Mouse (Mus musculus) small intestine, adult 2 months (tissue): ENCODE measurements around the gene Dnajc14. TPM values are rescaled to one million over a fixed set of nuclear protein-coding genes. Genes with fewer than 3 reads are reported as not detected.

Source experiments
- H3K27ac ChIP-seq: fragments of 200-500 bp; 2 replicates; pipeline ENCODE4 v1.5.1; 2012; ENCODE audit warnings: low read depth, low read length, control low read depth, inconsistent platforms; ENCODE audit not compliant: insufficient read depth
- H3K27me3 ChIP-seq: fragments of 200-500 bp; 2 replicates; pipeline ENCODE4 v1.6.1; 2012; ENCODE audit warnings: mild to moderate bottlenecking, moderate library complexity, low read length, inconsistent platforms; ENCODE audit not compliant: control insufficient read depth, insufficient read depth
- H3K36me3 ChIP-seq: fragments of 200-500 bp; 2 replicates; pipeline ENCODE4 v1.6.1; 2012; ENCODE audit warnings: mild to moderate bottlenecking, low read length, control low read depth, inconsistent platforms; ENCODE audit not compliant: control insufficient read depth, insufficient read depth
- H3K4me1 ChIP-seq: fragments of 200-500 bp; 2 replicates; pipeline ENCODE4 v1.6.1; 2012; ENCODE audit warnings: low read length, inconsistent platforms, mixed read lengths; ENCODE audit not compliant: control insufficient read depth, insufficient read depth, insufficient read length
- H3K4me3 ChIP-seq: fragments of 200-500 bp; 2 replicates; pipeline ENCODE4 v1.5.1; 2012; ENCODE audit warnings: low read depth, mild to moderate bottlenecking, control low read depth, inconsistent platforms, low read length, moderate library complexity
- CTCF ChIP-seq: fragments of 200-500 bp; IDR thresholded peaks from 2 replicates; pipeline ENCODE4 v1.5.1; 2012; ENCODE audit warnings: low read depth, mild to moderate bottlenecking, control low read depth, inconsistent platforms, low read length, moderate library complexity, mixed read lengths; ENCODE audit not compliant: insufficient replicate concordance, insufficient read length; ENCODE audit errors: extremely low read depth
- POLR2A ChIP-seq: fragments of 200-500 bp; IDR thresholded peaks from 2 replicates; pipeline ENCODE4 v1.6.1; 2012; ENCODE audit warnings: low read depth, mild to moderate bottlenecking, control low read depth, inconsistent platforms, low read length, moderate library complexity
- WGBS: fragments of 180-500 bp; shearing (Covaris S2); methylation state at CpG from one replicate; pipeline ENCODE4 v1.1.7; 2018; 5-methylcytosine and 5-hydroxymethylcytosine counted together
- polyA plus RNA-seq: library from polyadenylated mRNA; depleted of rRNA; stranded (reverse); fragments of >200 nt; gene quantifications from 2 replicates; pipeline ENCODE4 v1.2.3, GENCODE M21; 2012; rRNA removed

Gene Dnajc14
- 4.6 and 12.1 TPM in 2 replicates for polyA plus RNA-seq

- no peaks in the 10 kb centered on the region for H3K27me3 ChIP-seq
- H3K4me3 ChIP-seq, result peak within 1 kb of the TSS; percentile 91
- 1% methylated on average over 14 of the region's 14 CpGs for WGBS
- H3K36me3 ChIP-seq, result peaks cover 3% of the 10 kb centered on the region; the same call in 1 of the 2 replicates
- H3K4me1 ChIP-seq, result peaks cover 21% of the 10 kb centered on the region
- H3K27ac ChIP-seq, result peak within 1 kb of the TSS; percentile 97
- TF ChIP-seq POLR2A (no peak), CTCF (no peak)
These were observed at the start of gene Dnajc14 for GRCm38 (mm10) chr10:128803771-128804270. Dnajc14 (plus strand) TSS chr10:128804062.

- Histone ChIP-seq H3K4me1 (no peaks in the 10 kb centered on the region), H3K27me3 (no peaks in the 10 kb centered on the region), H3K27ac (no peak overlapping the region), H3K36me3 (no peaks in the 10 kb centered on the region), H3K4me3 (no peak overlapping the region)
- 75% methylated on average over 2 of the region's 2 CpGs for WGBS
- TF ChIP-seq POLR2A (no peak), CTCF (no peak)
These were observed 31.0 kb upstream of the Dnajc14 start for GRCm38 (mm10) chr10:128772895-128773294.

GRCm38 (mm10) chr10:128773685-128774084, 30.2 kb upstream of the Dnajc14 start:
- Histone ChIP-seq H3K27ac (no peak overlapping the region), H3K4me1 (no peaks in the 10 kb centered on the region), H3K27me3 (no peaks in the 10 kb centered on the region), H3K4me3 (no peak overlapping the region), H3K36me3 (no peaks in the 10 kb centered on the region)
- WGBS, result 23% methylated on average over 5 of the region's 5 CpGs
- TF ChIP-seq POLR2A, result no peak
- no peak for TF ChIP-seq CTCF

GRCm38 (mm10) chr10:128778441-128778840, 25.4 kb upstream of the Dnajc14 start:
- Histone ChIP-seq H3K27ac (peak overlapping the region; percentile 90; the same call in 1 of the 2 replicates), H3K36me3 (no peaks in the 10 kb centered on the region), H3K27me3 (no peaks in the 10 kb centered on the region), H3K4me3 (no peak overlapping the region), H3K4me1 (no peaks in the 10 kb centered on the region; the same call in 1 of the 2 replicates)
- 86% methylated on average over 2 of the region's 2 CpGs for WGBS
- TF ChIP-seq CTCF (no peak), POLR2A (no peak)

- Histone ChIP-seq H3K4me3 (no peak overlapping the region), H3K4me1 (no peaks in the 10 kb centered on the region; the same call in 1 of the 2 replicates), H3K27me3 (no peaks in the 10 kb centered on the region), H3K27ac (peak overlapping the region; percentile 90), H3K36me3 (no peaks in the 10 kb centered on the region)
- TF ChIP-seq CTCF (no peak), POLR2A (no peak)
- 24% methylated on average over 8 of the region's 8 CpGs for WGBS
These were observed 24.7 kb upstream of the Dnajc14 start for GRCm38 (mm10) chr10:128779011-128779795.

- Histone ChIP-seq H3K36me3 (no peaks in the 10 kb centered on the region), H3K27ac (peak overlapping the region; percentile 43), H3K4me1 (no peaks in the 10 kb centered on the region; the same call in 1 of the 2 replicates), H3K4me3 (no peak overlapping the region), H3K27me3 (no peaks in the 10 kb centered on the region)
- TF ChIP-seq CTCF (no peak), POLR2A (no peak)
- WGBS, result 83% methylated on average over 1 of the region's 1 CpGs
These were observed 23.7 kb upstream of the Dnajc14 start for GRCm38 (mm10) chr10:128780200-128780599.

GRCm38 (mm10) chr10:128790398-128791124, 13.3 kb upstream of the Dnajc14 start, which contains the start of gene Mmp19:
Mmp19 (plus strand) TSS chr10:128790910.
- TF ChIP-seq CTCF (no peak), POLR2A (no peak)
- 67% methylated on average over 7 of the region's 7 CpGs for WGBS
- H3K36me3 ChIP-seq, result no peaks in the 10 kb centered on the region
- H3K4me1 ChIP-seq, result no peaks in the 10 kb centered on the region
- H3K4me3 ChIP-seq, result peak within 1 kb of the TSS; percentile 43
- no peaks in the 10 kb centered on the region for H3K27me3 ChIP-seq
- H3K27ac ChIP-seq, result no peak within 1 kb of the TSS
